Mouse (Mus musculus): ENCODE measurements at regions not wholly inside any gene's neighbourhood (a gene's known extent, or its start where the extent isn't known, plus 50 kb on each side); places are given as distances from the start of the nearest gene placed in this dataset.

DNA sequence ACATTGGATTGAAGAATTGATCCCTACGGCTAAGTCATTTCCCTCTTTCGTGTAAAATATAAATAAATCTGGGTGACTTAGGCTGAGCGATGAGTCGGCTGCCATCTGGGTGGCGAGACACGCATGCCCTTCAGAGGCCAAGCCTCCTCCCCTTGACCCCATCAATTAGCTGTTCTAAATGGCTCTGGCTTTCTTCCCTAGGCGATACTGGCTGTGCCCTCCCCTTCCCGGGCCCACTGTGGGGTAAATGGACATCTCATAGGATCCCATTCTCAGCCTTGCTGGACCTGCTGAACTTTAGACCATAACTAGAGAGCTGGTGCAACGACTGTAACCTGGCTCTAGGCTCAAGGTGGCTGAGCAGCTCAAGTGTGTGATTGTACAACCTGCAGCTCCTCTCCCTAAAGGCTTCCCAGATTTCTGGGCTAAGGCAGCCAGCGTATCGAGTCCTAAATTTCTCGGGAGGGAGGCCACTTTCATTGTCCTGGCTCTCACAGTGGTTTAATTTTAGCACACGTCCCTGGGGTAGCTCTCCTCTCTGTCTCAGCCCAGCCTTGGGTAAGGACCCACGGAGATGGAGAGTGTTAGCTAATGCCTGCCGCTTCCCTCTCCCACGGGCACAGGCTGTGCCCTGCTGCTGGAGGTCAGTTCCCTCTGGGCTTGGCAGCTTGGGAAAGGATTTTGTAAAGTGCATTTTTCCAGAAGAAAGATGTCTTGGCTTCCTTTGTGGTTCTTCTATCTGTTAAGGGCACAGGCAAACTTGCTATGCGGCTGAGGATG, 80.7 kb upstream of the Zc3h12a start:
- TF ChIP-seq CTCF (IDR thresholded peaks at IDR 0.05; ENCODE audit: low read depth, low read length) (no peak), POLR2A (IDR thresholded peaks at IDR 0.05; ENCODE audit: extremely low read depth, insufficient read depth, low read length) (no peak)
